Mouse (Mus musculus): ENCODE measurements at regions not wholly inside any gene's neighbourhood (a gene's known extent, or its start where the extent isn't known, plus 50 kb on each side); places are given as distances from the start of the nearest gene placed in this dataset.

DNA sequence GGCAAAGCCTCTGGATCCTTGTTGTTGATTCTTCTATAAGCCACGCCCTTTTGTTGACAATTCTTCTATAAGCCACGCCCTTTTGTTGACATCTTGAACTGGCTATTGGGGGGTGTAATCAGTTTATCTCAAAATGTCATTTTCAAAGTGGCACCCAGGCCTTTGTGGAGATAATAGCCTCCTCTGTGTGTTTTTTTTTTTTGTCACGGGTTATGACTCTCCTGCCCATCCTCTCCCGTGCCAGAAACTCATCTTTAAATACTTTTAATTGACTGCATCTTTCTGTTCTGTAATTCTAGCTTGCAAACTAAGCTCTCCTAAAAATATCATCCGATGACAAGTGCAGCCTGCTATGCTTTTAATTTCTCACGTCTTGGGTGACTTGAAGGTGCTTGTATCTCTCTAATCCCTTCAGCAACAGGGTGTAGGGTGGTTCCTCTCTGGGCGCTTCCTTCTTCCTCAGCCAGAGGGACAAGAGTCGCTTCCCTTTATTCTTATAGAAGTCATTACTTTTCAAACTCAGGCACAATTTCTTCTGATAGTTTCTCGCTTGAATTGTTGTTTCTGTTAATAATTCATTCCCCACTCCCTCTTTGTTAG is 77.0 kb upstream of the Slc38a2 start:
- peak; percentile 70 for ATAC-seq (ENCODE audit: poor library complexity, severe bottlenecking)

DNA sequence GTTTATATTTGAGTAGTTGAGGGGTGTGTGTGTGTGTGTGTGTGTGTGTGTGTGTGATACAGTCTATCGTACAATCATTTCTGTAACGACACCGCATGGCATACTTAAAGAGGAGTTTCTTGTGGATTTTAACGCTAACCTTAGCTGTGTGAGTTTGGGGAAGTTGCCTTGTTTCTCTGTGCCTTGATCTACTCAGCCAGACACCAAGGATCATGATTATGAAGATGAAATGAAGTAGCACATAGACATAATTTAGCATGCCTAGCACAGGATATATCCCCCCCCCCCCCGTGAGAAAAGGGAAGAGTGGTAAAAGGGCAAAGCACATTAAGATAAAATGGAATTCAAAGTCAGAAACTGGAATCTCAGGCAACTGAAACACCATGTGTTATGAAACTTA is 75.6 kb upstream of the Slc38a2 start:
- no peak for ATAC-seq (ENCODE audit: poor library complexity, severe bottlenecking)

DNA sequence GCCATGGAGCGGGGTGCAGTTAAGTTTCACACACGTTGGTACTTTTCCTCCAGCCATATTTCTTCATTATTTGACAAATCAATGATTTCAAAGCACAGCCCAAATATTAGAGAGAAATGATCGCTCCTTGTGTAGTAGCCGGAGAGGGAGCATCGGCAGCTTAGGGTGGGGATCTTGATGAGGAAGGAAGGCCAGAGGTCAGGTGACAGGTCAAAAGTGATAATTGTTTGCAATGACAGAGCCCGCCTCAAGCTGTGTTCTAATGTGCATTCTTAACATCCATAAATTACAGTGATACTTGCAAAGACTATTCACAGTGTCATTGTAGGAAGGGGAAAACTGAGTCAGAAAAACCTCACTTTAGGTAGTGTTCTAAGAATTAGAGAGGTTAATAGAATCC is 75.1 kb upstream of the Slc38a2 start:
- no peak for ATAC-seq (ENCODE audit: poor library complexity, severe bottlenecking)

DNA sequence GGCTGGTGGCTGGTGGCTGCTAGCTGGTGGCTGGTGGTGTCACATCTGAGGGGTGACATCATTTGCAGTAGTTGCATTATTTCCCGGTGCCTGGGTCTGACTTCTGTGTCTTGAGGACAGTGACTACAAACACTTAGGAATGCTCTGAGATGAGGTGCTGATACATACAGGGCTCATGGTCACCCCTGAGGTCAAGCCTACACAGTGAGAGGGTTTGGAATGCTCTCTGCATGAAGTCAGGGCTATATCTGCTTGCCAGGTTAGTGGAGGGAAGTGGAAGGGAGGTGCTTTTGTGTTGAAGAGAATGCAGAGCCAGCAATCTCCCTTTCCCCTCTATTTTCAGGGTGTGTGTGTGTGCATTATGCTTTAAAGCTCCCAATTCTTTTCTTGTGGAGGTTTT is 74.1 kb upstream of the Slc38a2 start:
- ATAC-seq (ENCODE audit: poor library complexity, severe bottlenecking): peak; percentile 16

DNA sequence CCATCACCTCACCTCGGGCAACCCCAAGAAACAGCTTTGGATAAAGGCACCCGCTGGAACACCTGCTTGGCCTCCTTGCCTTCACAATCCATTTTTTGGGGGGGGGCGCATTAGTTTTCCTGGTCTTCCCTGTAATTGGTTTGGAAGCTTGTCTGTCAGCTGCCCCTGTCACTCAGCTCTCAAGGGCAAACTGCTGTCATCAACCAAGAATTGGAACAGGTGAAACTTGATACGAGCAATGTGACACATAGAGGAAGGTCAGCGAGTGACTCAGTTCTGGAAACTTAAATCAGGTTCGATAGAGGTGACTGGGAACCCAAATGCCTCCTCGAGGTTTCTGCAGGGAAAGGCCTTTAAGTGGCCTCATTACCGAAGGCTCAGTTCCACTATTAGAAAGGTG is 73.2 kb upstream of the Slc38a2 start:
- no peak for ATAC-seq (ENCODE audit: poor library complexity, severe bottlenecking)

DNA sequence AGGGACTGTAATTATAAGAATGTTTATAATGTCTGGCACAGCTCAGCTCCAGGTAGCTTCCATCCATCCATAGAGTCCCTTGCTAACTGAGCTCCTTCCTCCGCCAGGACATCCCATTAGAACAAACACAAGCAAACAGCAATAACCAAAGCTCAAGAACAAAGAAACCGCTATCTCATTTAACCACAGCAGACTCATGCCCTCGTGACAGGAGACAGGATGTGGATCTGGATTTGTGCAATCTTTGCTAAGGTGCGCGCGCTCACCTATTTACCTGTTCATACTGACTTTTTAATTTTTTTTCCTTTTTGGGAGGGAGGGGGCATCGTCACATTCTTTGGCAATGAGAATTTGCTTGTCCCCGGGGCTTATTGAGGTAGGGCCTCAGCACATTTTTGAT is 71.3 kb upstream of the Slc38a2 start:
- ATAC-seq (ENCODE audit: poor library complexity, severe bottlenecking): 0 out of 2 replicates have a peak, but pooled peaks have one; percentile 10

DNA sequence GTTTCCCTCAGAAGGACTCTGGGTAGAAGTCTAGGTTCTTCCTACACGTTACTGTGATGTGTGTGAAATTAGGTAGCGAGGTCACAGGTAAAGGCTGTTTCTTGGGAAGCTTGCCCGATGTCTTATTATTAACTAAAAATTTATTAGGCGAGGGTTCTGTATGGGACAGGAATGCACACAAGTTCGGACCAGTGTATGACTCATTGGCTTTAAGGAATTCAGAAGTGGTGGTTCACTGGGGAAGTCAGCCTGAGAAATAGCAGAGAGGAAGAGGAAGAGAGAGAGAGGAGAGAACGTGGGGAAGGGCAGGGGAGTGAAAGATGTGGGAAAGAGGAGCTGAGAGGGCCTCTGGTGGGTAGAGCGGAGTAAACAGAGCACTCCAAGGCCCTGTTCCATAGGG is 70.8 kb upstream of the Slc38a2 start:
- ATAC-seq (ENCODE audit: poor library complexity, severe bottlenecking): peak; percentile 48

DNA sequence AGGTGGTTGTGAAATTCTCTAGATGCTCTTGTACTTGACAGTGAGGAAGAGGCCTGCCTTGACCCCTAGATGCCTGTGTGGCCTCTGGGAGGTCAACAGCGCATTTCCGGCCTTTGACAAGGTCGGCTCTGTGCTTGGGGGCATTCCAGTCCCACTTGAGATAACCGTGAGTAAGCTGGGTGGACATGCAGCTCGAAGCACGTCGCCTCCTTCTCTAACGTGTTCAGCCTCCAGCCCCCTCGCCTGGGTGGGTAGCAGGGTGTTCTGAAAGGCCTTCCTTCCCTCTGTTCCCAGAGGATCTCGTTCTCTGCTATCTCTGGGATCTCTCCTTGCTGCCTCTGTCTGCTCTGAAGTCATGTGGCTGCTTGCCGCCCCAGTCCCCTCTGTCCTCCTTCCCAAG is 70.2 kb upstream of the Slc38a2 start:
- ATAC-seq (ENCODE audit: poor library complexity, severe bottlenecking): no peak

DNA sequence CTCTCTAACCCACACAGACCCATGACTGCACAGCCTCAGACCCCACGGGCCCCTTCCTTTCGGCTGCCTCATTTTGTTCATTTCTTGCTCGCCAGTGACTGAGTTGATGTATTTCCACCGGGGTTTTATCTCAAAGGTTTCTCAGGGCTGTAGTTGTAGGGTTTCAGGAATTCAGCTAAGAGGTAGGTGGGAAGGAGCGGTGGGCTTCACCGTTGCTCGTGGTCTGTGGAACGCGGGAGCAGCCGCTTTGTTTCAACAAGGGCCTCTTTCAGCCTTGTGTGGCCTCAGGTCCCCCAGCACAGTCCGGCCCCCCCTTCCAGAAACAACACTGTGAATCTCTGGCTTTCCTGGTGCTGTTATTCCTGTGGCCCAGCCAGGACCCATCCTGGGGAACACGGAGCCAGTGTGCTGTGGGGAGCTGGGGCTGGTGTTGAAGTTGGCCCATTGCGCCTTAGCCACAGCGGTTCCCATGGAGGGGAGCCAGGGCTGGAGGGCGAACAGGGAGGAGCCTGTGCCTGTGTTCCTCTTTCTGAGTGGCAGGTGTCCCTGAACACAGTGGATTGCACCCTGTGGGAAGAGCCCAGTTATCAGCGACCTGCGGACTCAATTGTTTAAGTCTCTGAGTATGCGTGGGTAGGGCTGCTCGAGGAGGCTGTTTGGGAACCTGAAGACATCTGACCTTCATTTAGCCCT is 68.9 kb upstream of the Slc38a2 start:
- peak; percentile 94 for ATAC-seq (ENCODE audit: poor library complexity, severe bottlenecking)

DNA sequence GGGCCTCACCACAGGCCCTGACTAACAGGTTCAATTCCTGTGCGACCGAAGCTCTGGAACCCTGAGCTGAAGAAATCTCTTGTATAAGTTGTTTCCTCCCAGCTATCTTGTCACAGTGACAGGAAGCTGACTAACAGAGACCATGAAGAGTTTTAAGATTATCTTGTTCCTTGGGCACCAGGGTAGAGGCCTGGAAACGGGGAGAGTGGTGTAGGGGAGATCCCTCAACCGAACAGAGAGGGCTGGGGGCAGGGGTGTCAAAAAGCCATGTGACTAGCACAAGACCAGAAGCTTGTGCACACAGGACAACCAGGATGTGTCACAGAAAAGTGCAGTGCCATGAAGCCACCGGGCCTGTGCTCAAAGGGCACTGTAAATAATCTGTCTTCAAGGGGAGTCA is 67.7 kb upstream of the Slc38a2 start:
- ATAC-seq (ENCODE audit: poor library complexity, severe bottlenecking): no peak

DNA sequence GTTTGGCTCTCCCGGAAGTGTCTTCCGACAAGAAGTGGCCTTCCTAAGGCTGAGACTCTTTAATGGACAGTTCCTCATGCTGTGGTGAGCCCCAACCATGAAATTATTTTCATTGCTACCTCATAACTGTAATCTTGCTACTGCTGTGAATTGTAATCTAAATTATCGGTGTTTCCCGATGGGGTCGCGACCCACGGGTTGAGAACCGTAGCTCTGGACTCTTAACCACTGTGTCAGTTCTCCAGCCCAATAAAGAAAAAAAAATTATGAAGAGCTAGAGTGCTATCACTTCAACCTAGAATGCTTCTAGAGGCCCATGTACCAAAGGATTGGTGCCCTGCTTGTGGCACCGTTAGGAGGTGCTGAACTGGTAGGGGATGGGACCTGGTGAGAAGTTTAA is 66.7 kb upstream of the Slc38a2 start:
- ATAC-seq (ENCODE audit: poor library complexity, severe bottlenecking): no peak

DNA sequence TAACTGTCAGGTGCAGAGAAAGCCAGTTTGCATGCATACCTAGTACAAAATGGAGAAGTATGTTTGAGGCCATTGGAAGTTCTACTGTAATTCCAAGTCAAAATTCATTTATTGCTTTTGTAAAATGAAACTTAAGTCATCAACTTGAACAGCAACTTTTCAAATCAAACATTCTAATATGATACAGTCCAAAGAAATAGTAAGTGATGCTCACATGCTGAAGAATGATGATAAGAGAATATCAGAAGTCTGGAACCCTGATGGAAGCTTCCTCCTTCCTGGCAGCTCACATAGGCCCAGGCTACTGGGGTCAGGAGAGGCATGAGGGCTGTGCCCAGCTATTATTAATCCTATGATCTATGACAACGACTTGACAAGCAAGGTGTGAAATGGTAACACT is 64.1 kb upstream of the Slc38a2 start:
- no peak for ATAC-seq (ENCODE audit: poor library complexity, severe bottlenecking)

DNA sequence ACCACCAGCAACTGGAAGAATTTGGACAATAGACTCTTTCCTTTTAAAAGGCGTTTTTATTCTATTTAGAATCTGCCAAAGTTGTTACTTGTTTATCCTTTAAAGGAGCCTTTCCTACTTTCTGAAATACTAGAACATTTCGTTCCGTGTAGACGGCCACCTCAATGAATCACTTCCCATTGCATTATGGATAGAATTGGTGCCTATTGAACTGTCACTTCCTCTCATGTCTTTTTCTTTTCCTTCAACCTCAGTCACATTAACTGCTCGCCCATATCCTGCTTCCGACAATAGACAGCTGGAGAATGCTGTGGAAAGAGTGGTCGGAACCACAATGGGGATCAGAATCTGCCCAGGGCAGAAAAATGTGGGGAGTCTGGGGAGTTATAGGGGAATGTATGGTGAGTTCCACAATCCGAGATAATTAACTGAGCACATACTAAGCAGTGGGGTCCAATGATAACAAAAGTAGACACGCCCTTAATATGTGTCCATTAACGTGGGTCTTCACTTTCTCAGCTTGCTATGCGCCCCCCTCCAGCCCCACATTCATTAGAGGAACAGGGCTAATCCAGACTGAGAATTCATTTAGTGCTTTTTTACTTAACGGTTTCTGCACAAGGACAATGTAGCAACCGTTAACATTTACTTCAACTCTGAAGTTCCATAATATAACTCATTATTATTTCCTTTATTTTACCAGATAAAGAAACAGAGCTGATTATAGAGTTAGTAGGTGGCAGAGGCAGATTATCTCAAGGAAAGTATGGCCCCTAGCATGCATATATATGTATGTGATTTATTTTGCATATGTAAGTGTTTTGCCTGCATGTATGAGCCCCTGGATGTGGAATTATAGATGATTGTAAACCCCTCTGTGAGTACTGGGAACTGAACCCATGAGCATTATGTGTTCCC is 59.8 kb upstream of the Slc38a2 start:
- no peak for ATAC-seq (ENCODE audit: poor library complexity, severe bottlenecking)

DNA sequence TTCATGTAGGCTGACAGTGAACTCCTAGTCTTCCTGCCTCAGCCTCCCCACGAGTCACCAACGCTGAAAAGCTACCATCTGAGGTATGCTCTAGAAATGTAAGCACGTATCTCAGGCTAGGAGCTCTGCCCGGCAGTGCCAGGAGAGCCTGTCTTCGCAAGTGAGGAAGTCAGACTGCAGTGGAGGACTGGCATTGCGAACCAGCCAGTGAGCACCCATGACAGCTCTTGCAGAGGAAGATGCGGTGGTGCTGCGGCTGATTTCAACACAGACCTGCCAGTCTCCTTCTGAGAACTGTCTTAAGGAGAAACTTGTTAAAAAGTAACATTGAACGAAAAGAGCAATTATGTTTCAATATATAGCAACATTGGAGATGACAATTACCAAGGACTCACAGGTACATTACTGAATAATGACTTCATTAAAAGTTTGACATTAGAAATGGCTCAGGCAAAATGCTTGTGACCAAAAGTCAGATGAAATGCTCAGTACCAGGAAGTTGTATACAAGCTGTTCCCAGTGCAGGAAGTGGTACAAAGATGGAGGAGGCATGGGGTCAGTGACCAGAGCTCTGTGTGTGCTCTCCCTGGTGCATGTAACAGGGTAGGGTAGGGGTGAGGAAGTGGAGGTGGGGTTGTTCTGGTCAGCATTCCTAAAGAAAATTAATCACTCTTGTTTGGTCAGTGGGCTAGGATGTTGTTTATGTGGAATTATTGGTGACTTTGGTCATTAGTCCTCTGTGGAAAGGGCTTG is 58.1 kb upstream of the Slc38a2 start:
- peak; percentile 96 for ATAC-seq (ENCODE audit: poor library complexity, severe bottlenecking)

DNA sequence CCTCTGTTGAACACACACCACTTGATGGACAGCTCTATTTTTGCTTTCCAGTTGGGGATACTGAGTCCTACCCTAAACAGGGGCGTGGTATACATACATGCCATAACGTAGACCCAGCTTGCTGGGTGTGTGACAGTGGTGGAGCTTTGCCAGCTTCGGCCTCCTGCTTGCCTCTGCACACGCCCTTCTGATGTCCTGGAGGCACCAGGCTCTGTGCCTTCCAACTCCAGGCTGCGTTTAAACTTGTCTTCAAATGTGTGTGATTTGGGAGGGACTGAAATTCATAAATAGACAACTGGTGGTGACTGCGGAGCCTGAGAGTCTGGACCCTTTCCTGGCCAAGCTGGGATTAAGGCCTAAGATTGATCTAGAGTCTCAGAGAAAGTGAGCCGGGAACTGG is 56.9 kb upstream of the Slc38a2 start:
- no peak for ATAC-seq (ENCODE audit: poor library complexity, severe bottlenecking)

DNA sequence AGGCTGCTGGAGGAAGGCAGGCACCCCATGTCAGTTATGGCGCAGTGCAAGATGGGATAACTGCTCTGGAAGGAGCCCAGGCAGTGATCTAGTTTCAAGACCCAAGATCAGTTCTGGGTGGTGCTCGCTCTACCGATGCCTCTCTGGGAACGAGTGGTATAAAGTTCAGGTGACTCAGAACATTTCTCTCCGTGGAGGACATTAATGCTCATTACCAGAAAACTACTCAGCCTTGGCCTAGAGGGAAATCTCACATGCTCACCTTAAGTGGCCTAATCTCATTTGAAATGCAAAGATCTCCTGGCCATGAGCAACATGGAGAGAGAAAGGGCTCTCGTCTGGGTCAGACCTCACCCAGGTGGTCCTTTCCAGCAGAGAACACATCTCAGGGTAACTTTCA is 56.4 kb upstream of the Slc38a2 start:
- no peak for ATAC-seq (ENCODE audit: poor library complexity, severe bottlenecking)

DNA sequence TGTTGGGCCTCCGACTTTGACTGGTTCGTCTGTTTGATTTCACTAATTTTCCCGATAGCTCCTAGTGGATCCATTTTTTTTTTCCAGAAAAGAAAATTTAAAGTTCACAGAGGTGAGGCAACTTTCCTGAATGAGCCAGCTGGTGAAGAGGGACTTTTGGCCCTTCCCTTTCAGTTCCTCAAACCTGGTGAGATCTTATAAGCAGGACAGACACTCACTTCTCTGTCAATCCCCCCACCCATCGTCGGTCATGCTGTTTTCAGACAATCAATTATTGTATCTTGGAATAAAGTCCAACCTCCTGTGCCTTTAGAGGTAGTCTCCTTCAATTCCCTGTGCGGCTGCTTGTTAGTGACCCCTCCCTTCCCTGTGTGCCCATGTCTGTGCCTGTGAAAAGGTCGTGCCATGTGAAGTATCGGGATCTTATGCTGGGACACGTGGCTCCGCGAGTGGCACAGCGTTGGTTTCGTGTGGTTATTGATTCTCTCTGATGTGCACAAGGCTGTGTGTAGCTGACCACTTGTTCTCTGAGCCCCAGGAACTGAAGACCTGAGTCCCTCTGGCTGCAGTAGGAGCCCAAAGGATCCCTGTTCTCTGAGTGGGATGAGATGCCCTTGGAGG is 55.9 kb upstream of the Slc38a2 start:
- ATAC-seq (ENCODE audit: poor library complexity, severe bottlenecking): no peak

DNA sequence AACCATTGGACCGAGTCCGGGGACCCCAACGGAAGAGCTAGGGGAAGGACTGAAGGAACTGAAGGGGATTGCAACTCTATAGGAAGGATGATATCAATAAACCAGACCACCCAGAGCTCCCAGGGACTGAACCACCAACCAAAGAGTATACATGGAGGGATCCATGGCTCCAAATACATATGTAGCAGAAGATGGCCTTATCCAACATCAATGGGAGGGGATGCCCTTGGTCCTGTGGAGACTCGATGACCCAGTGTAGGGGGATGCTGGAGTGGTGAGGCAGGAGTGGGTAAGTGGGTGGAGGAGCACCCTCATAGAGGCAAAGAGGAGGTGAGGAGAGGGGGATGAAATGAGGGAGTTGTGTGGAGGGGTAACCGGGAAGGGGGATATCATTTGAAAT is 54.5 kb upstream of the Slc38a2 start:
- no peak for ATAC-seq (ENCODE audit: poor library complexity, severe bottlenecking)

DNA sequence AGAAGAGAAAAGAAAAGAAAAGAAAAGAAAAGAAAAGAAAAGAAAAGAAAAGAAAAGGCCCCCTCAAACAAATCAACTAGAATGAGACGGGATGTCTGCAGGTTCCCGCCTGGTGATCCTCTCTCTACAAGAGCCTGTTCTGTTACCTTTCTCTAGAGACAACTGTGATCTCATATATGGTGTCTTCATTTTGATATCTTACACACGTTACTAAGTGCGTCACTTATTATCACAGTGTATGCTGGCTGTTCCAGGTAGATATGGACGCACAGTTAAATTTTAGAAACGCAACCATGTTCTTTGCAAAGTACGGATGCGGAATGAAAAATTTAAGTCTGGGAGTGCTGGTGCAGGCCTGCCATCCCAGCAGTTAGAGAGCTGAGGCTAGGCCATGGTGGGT is 53.2 kb upstream of the Slc38a2 start:
- no peak for ATAC-seq (ENCODE audit: poor library complexity, severe bottlenecking)

DNA sequence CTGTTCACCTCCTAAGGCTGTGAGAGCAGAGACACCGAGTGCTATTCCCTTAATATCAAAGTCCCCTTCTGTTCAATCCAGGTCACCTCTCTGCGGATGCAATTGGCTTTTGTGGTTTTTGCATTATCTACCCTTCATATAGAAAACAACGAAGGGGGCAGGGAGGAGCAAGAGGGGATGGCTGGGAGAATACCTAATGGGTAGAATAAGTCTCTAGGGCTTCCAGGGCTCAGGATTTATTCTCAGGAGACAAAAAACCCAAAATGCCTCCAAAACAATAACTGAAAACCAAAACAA is 52.5 kb upstream of the Slc38a2 start:
- ATAC-seq (ENCODE audit: poor library complexity, severe bottlenecking): no peak
